Mouse (Mus musculus): ENCODE data around the gene Pole.

GRCm38 (mm10) chr5:110276391-110276790 lies 9.7 kb upstream of the Pole start:
- TF ChIP-seq CTCF (IDR thresholded peaks at IDR 0.05; ENCODE audit: low read depth) (no peak), EP300 (IDR thresholded peaks at IDR 0.05; ENCODE audit: low read depth) (no peak)
